Mouse (Mus musculus): Measurements from ENCODE around the gene Camkmt.

DNA sequence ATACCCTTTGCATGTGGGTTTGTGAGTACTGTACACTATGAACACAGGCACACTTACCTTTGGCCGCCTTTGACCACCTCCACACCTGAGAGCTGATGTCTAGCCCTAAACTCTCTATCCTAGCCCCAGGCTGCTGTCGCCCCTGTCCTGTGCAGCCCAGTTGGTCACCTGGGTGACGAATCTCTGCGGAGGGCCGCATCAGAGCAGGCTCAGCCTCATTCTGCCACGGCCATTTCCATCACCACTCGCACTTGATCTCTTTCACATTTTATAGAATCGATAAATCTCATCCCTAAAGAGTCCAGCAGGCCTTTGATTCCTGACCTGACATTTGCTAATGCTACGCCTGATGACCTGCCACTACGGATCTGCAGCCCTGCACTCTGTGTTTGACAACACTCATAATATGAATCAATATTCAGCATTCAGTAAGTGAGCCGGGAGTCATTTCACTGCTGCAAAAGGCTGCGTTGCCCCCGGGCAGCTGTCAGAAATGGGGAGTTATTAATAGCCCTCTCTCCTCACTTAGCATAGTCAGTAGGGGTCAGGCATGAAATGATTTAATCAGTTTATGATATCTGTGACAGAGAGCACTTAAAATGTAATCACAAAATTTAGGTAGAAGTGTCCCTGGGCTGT is 168.5 kb downstream of the Camkmt start:
- TF ChIP-seq CTCF (IDR thresholded peaks at IDR 0.05; ENCODE audit: borderline replicate concordance, extremely low read depth, insufficient read depth, insufficient read length) (no peak), POLR2A (IDR thresholded peaks at IDR 0.05; ENCODE audit: borderline replicate concordance, extremely low read depth, insufficient read depth, insufficient read length, poor library complexity, severe bottlenecking) (no peak)

All from brain, embryonic 14.5 days (tissue).